Mouse (Mus musculus): ENCODE measurements around the gene Kdm2a. TPM values are rescaled to one million over a fixed set of nuclear protein-coding genes. Genes with fewer than 3 reads are reported as not detected.
"Not testable (repeated sequence)": the region's sequence is repeated elsewhere in the genome, so short reads cannot be mapped to it uniquely, and the experiment has no call there.

Gene Kdm2a
- total and polyA plus RNA-seq, 3 experiments = 46.1 to 98.7 (median 73.9) TPM

GRCm38 (mm10) chr19:4384322-4384721 is 13.8 kb downstream of the Kdm2a start:
- DNase-seq (ENCODE audit: low spot score) (no peak), ATAC-seq (ENCODE audit: extremely low read depth, insufficient number of reproducible peaks, low FRiP score, poor library complexity, severe bottlenecking) (no peak)
- Histone ChIP-seq H3K4me1 (ENCODE audit: insufficient read depth, low read depth, low read length) (peaks cover 5% of the 10 kb centered on the region; the same call in 1 of the 2 replicates), H3K27me3 (ENCODE audit: insufficient read depth, low read length) (no peaks in the 10 kb centered on the region), H3K9me3 (replicated peaks) (no peaks in the 10 kb centered on the region), H3K4me3 (ENCODE audit: low read depth, low read length) (no peak overlapping the region), H3K36me3 (replicated peaks) (peaks cover 61% of the 10 kb centered on the region)
- TF ChIP-seq GATA2 (IDR thresholded peaks at IDR 0.05; ENCODE audit: borderline replicate concordance, low read depth, low read length) = no peak

- TF ChIP-seq CTCF (IDR thresholded peaks at IDR 0.05; ENCODE audit: low read depth, low read length) = no peak
- no peak for TF ChIP-seq GATA2 (IDR thresholded peaks at IDR 0.05; ENCODE audit: borderline replicate concordance, low read depth, low read length)
- no peak for TF ChIP-seq POLR2AphosphoS5 (IDR thresholded peaks at IDR 0.05; ENCODE audit: insufficient replicate concordance, low read depth, low read length)
- no peak for TF ChIP-seq GATA1 (IDR thresholded peaks at IDR 0.05; ENCODE audit: borderline replicate concordance, low read length)
- no peak for TF ChIP-seq TAL1 (conservative IDR thresholded peaks at IDR 0.05; ENCODE audit: low read depth, low read length)
- Histone ChIP-seq H3K9me3 (replicated peaks) (no peaks in the 10 kb centered on the region), H3K36me3 (replicated peaks) (peaks cover 60% of the 10 kb centered on the region), H3K27me3 (ENCODE audit: insufficient read depth, low read length) (no peaks in the 10 kb centered on the region), H3K4me1 (ENCODE audit: insufficient read depth, low read depth, low read length) (peaks cover 5% of the 10 kb centered on the region; the same call in 1 of the 2 replicates), H3K4me3 (ENCODE audit: low read depth, low read length) (no peak overlapping the region)
- DNase-seq (ENCODE audit: low spot score) (no peak), ATAC-seq (ENCODE audit: extremely low read depth, insufficient number of reproducible peaks, low FRiP score, poor library complexity, severe bottlenecking) (no peak)
Observed at GRCm38 (mm10) chr19:4383306-4383705, 14.8 kb downstream of the Kdm2a start.

GRCm38 (mm10) chr19:4382303-4382702 is 15.8 kb downstream of the Kdm2a start:
- not testable (repeated sequence) for H3K4me3 ChIP-seq (ENCODE audit: low read depth, low read length); H3K4me1 ChIP-seq (ENCODE audit: insufficient read depth, low read depth, low read length); ATAC-seq (ENCODE audit: extremely low read depth, insufficient number of reproducible peaks, low FRiP score, poor library complexity, severe bottlenecking); DNase-seq (ENCODE audit: low spot score); H3K9me3 ChIP-seq (replicated peaks); H3K27me3 ChIP-seq (ENCODE audit: insufficient read depth, low read length)
- H3K36me3 ChIP-seq (replicated peaks) = peaks cover 58% of the 10 kb centered on the region

- Histone ChIP-seq H3K4me3 (ENCODE audit: low read depth, low read length) (no peak overlapping the region), H3K27me3 (ENCODE audit: insufficient read depth, low read length) (no peaks in the 10 kb centered on the region), H3K9me3 (replicated peaks) (no peaks in the 10 kb centered on the region), H3K36me3 (replicated peaks) (peaks cover 54% of the 10 kb centered on the region), H3K4me1 (ENCODE audit: insufficient read depth, low read depth, low read length) (no peaks in the 10 kb centered on the region)
- TF ChIP-seq POLR2AphosphoS5 (IDR thresholded peaks at IDR 0.05; ENCODE audit: insufficient replicate concordance, low read depth, low read length) (no peak), GATA2 (IDR thresholded peaks at IDR 0.05; ENCODE audit: borderline replicate concordance, low read depth, low read length) (no peak), CTCF (IDR thresholded peaks at IDR 0.05; ENCODE audit: low read depth, low read length) (no peak), GATA1 (IDR thresholded peaks at IDR 0.05; ENCODE audit: borderline replicate concordance, low read length) (no peak), TAL1 (conservative IDR thresholded peaks at IDR 0.05; ENCODE audit: low read depth, low read length) (no peak)
- ATAC-seq (ENCODE audit: extremely low read depth, insufficient number of reproducible peaks, low FRiP score, poor library complexity, severe bottlenecking) (no peak), DNase-seq (ENCODE audit: low spot score) (no peak)
Observed at GRCm38 (mm10) chr19:4370656-4371055, 27.4 kb downstream of the Kdm2a start.

- Histone ChIP-seq H3K27me3 (ENCODE audit: insufficient read depth, low read length) (no peaks in the 10 kb centered on the region), H3K4me1 (ENCODE audit: insufficient read depth, low read depth, low read length) (no peaks in the 10 kb centered on the region), H3K36me3 (replicated peaks) (peaks cover 53% of the 10 kb centered on the region), H3K4me3 (ENCODE audit: low read depth, low read length) (no peak overlapping the region), H3K9me3 (replicated peaks) (no peaks in the 10 kb centered on the region)
- no peak for TF ChIP-seq GATA2 (IDR thresholded peaks at IDR 0.05; ENCODE audit: borderline replicate concordance, low read depth, low read length)
- no peak for TF ChIP-seq TAL1 (conservative IDR thresholded peaks at IDR 0.05; ENCODE audit: low read depth, low read length)
- TF ChIP-seq GATA1 (IDR thresholded peaks at IDR 0.05; ENCODE audit: borderline replicate concordance, low read length) = no peak
- ATAC-seq (ENCODE audit: extremely low read depth, insufficient number of reproducible peaks, low FRiP score, poor library complexity, severe bottlenecking) (no peak), DNase-seq (ENCODE audit: low spot score) (no peak)
Observed at GRCm38 (mm10) chr19:4370254-4370653, 27.8 kb downstream of the Kdm2a start.

- Histone ChIP-seq H3K9me3 (replicated peaks) (no peaks in the 10 kb centered on the region), H3K27me3 (ENCODE audit: insufficient read depth, low read length) (no peaks in the 10 kb centered on the region), H3K36me3 (replicated peaks) (peaks cover 75% of the 10 kb centered on the region), H3K4me3 (ENCODE audit: low read depth, low read length) (no peak overlapping the region), H3K4me1 (ENCODE audit: insufficient read depth, low read depth, low read length) (no peaks in the 10 kb centered on the region)
- TF ChIP-seq TAL1 (conservative IDR thresholded peaks at IDR 0.05; ENCODE audit: low read depth, low read length) (no peak), GATA2 (IDR thresholded peaks at IDR 0.05; ENCODE audit: borderline replicate concordance, low read depth, low read length) (no peak), GATA1 (IDR thresholded peaks at IDR 0.05; ENCODE audit: borderline replicate concordance, low read length) (no peak), POLR2AphosphoS5 (IDR thresholded peaks at IDR 0.05; ENCODE audit: insufficient replicate concordance, low read depth, low read length) (no peak), CTCF (IDR thresholded peaks at IDR 0.05; ENCODE audit: low read depth, low read length) (no peak)
- ATAC-seq (ENCODE audit: extremely low read depth, insufficient number of reproducible peaks, low FRiP score, poor library complexity, severe bottlenecking) (no peak), DNase-seq (ENCODE audit: low spot score) (no peak)
Observed at GRCm38 (mm10) chr19:4349455-4349854, 48.6 kb downstream of the Kdm2a start.

- peaks cover 79% of the 10 kb centered on the region for H3K36me3 ChIP-seq (replicated peaks)
- DNase-seq (ENCODE audit: low spot score) = no peak
- H3K4me1 ChIP-seq (ENCODE audit: insufficient read depth, low read depth, low read length) = no peaks in the 10 kb centered on the region
- no peaks in the 10 kb centered on the region for H3K27me3 ChIP-seq (ENCODE audit: insufficient read depth, low read length)
- no peak for TF ChIP-seq GATA2 (IDR thresholded peaks at IDR 0.05; ENCODE audit: borderline replicate concordance, low read depth, low read length)
- no peak for TF ChIP-seq POLR2AphosphoS5 (IDR thresholded peaks at IDR 0.05; ENCODE audit: insufficient replicate concordance, low read depth, low read length)
- TF ChIP-seq GATA1 (IDR thresholded peaks at IDR 0.05; ENCODE audit: borderline replicate concordance, low read length) = no peak
- no peak for TF ChIP-seq CTCF (IDR thresholded peaks at IDR 0.05; ENCODE audit: low read depth, low read length)
- no peak for TF ChIP-seq TAL1 (conservative IDR thresholded peaks at IDR 0.05; ENCODE audit: low read depth, low read length)
- no peak overlapping the region for H3K4me3 ChIP-seq (ENCODE audit: low read depth, low read length)
- H3K9me3 ChIP-seq (replicated peaks) = no peaks in the 10 kb centered on the region
- ATAC-seq (ENCODE audit: extremely low read depth, insufficient number of reproducible peaks, low FRiP score, poor library complexity, severe bottlenecking) = no peak
Observed at GRCm38 (mm10) chr19:4346479-4346878, 51.6 kb downstream of the Kdm2a start.
